Mouse (Mus musculus) lung, postnatal 0 days (tissue): ENCODE results near the gene Nelfcd.

ENCODE experiments used
- CTCF ChIP-seq: IDR thresholded peaks from 2 replicates; pipeline ENCODE4 v1.5.1; 2016; ENCODE audit warnings: antibody characterized with exemption, mild to moderate bottlenecking
- EP300 ChIP-seq: IDR thresholded peaks from 2 replicates; pipeline ENCODE4 v1.6.1; 2016; ENCODE audit warnings: antibody characterized with exemption, mild to moderate bottlenecking, control low read depth

DNA sequence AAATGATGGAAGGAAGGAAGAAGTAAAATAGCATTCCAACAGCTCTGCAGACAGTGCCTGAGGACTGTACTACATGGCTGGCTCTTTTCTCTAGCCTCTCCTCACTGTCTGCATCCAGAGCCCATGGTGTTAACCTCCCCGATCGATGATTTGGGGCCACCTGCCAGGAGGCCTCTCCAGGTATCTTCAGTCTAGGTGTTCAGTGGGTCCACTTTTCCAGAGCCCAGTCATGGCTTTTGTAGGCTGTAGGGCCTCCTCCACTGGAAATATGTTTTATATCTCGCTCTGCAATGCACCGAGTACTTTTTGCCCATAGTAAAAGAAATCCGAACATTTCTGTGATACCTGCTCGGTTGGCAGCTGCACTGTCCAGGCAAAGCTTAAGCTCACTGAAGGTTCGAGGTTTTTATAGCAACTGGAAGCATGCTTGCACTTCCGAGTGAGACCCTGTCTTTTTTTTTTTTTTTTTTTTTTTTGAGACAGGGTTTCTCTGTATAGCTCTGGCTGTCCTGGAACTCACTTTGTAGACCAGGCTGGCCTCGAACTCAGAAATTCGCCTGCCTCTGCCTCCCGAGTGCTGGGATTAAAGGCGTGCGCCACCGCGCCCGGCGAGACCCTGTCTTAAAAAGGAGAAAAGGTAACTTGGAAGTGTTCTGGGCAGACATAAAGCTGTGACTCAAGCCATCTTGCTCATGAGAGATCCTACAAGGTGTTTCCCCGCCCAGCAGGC is 438 bp upstream of the Nelfcd start:
- TF ChIP-seq CTCF = no peak
- no peak for TF ChIP-seq EP300
